Mouse (Mus musculus): Measurements from ENCODE around the gene Sike1.

The Sike1 gene

DNA sequence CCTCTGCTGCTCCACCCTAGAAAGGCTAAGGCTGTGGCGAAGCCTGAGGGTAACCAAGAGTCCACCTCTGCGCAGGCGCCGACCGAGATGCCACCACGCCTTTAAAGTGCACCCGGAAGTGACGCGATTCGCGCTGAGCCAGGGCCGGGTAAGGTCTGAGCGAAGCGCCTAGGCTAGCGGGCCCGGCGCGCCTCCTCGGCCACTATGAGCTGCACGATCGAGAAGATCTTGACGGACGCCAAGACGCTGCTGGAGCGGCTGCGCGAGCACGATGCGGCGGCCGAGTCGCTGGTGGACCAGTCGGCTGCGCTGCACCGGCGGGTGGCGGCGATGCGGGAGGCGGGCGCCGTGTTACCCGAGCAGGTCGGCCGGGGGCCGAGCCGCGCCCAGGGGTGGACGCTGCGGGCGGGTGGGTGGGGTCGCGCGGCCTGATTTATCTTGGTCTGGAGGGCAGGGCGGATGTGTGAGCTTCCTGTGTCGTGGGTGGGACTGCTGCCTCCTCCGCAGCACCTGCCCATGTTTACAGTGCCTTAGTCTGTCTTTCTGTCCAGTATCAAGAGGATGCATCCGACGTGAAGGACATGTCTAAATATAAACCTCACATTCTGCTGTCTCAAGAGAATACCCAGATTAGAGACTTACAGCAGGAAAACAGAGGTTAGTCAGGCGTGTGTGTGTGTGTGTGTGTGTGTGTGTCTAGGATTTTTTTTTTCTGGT, at the start of gene Sike1:
TSS of gene Sike1 (plus strand) at position 104 of the 717 bp plus-strand sequence.
- no peak; the same call in 1 of the 2 replicates for TF ChIP-seq GATA4 (IDR thresholded peaks at IDR 0.05; ENCODE audit: insufficient replicate concordance, low read length)

DNA sequence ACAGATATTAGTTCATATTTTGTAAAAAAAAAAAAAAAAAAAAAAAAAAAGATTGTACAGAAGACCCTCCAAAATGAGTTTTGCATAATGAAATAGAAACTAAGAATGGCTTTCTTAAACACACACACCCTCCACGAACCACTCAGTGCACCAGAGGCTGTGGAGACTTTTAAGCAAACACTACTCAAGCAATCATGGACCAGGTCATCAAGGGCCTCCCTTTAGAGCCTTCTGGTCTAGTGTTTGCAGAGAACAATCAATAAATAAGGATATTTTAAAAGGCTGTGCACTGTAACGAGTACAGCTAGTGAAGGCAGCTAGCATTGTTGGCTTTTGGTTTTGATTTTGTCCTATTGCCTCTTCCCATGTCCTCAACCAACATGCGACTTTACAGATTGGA, 49.2 kb upstream of the Sike1 start:
- TF ChIP-seq GATA4 (IDR thresholded peaks at IDR 0.05; ENCODE audit: insufficient replicate concordance, low read length): no peak

DNA sequence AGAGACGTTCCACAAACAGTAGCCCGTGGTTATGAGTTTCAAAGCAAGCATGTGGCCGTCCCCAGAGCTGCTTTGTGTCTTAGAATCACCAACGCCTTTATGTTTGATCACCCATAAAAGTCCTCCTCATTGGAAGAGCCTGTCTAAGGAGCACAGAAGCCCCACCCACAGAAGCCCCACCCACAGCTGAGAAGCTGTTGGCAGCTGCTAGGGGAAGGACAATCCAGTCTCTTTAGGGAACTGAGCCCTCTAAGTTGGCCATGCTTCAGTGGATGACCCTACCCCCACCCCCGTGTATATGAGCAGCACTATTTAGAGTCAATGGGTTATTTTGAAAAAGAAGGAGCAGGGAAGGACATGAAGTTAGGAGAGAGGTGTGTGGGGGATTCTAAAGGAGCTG, 48.6 kb upstream of the Sike1 start:
- TF ChIP-seq GATA4 (IDR thresholded peaks at IDR 0.05; ENCODE audit: insufficient replicate concordance, low read length): no peak

DNA sequence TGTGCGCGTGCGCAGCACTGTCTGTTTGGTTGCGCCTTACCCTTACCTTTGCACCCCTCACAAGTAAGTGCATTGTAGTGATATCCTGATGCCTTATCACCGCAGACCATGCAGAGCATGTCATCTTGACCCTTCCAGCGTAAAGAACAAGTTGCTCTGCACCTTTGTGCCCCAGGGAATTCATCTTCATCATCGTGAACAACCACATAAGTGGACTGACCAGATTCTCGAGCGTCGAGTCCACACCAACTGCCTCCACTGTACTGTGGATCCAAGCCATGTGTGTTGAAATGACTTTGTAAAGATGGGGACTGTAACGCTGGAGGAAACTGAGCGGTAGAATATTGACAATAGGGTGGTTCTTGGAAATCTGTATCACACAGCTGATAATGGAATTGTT, 41.0 kb upstream of the Sike1 start:
- no peak for TF ChIP-seq GATA4 (IDR thresholded peaks at IDR 0.05; ENCODE audit: insufficient replicate concordance, low read length)

DNA sequence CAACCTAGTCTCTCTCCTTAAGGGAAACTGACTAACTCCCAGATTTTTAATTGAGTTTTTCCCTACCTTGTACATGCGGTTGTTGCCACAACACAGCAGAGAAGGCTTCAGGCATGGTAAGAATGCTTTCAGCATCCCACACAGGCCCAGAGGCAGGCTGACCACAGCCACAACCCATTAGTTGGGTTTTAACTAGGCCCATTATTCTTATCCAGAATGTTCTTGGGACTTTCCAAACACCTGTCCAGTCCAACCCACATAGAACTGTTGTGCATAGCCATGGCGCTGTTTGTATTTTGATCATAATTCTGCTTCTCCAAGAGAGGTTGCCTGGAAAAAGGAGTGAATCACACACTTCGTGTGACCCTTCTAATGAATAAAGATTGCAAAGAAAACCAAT, 40.4 kb upstream of the Sike1 start:
- no peak for TF ChIP-seq GATA4 (IDR thresholded peaks at IDR 0.05; ENCODE audit: insufficient replicate concordance, low read length)

DNA sequence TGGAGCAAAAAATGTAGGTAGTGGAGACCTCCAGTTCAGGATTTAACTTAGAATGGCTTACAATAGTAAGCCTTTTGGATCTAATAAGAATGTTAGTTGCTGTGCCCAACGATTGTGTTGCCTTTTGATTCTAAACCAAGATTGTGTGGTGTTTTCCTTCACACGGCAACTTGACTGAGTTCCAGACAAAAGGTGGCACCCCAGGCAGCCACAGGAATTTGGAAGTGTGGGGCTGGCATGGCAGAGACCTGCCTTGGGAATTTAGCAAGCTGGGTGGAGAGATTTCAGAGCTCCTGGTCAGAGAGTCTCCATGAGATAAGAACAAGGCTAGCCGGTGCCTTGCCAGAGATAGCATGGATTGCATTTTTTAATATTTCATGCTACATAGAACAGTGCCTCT, 39.9 kb upstream of the Sike1 start:
- no peak for TF ChIP-seq GATA4 (IDR thresholded peaks at IDR 0.05; ENCODE audit: insufficient replicate concordance, low read length)

DNA sequence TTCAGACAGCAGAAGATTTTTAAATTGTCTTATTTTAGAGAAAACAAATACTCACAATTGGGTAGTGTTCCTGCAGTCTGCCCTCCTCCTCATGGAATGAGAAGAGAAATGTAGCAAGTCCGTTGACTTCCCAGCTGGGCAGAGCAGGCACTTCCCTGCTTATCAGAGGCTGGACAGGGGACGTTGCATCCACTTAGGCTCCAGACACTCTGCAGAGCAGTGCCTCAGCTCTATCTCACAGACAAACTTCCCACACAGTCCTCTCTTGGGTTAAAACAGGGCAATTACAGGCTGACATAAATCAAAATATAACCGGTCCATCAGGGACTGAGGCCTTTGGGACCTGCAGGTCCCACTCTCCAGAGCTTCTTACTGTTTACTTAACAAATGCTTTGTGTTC, 31.5 kb upstream of the Sike1 start, which contains the start of gene Nr1h5:
TSS of gene Nr1h5 (minus strand) at position 101 of the 400 bp plus-strand sequence.
- TF ChIP-seq GATA4 (IDR thresholded peaks at IDR 0.05; ENCODE audit: insufficient replicate concordance, low read length): no peak

DNA sequence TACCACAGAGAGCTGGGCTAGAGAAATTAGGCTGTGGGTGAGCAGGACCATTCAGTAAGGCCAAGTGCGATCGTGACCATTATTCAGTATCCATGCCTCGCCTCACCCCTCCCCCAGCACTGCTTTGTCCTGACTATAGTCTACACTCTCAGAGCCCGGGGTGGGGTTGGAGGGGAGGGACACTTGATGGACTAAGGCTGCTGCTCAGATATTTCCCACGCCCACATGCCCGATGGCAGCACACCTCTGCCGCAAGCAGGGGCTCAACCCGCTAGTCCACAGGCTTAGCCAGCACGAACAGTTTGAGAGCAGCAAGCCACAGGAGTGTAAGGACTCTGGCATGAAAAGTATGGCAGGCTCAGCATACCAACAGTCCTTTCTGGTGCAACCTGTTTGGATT, 25.4 kb upstream of the Sike1 start:
- TF ChIP-seq GATA4 (IDR thresholded peaks at IDR 0.05; ENCODE audit: insufficient replicate concordance, low read length): no peak

DNA sequence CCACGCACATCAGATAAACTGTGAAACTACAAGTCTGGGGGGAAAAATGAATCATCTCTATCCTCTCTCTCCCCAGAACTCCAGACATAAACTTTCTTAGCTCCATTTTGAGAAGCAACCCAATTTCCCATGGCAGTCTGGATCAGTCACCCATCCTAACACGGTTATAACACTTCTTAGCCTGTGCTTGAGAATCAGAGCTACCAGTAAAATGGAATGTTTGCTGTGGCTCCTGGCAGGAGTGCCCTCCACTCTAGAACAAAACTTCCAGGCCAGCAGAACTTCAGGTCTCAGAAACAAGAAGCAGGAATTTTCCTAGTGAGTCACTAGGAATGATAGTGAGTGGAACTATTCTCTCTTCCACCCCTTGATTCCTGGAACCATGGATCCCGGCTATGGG, 25.0 kb upstream of the Sike1 start:
- TF ChIP-seq GATA4 (IDR thresholded peaks at IDR 0.05; ENCODE audit: insufficient replicate concordance, low read length): no peak

DNA sequence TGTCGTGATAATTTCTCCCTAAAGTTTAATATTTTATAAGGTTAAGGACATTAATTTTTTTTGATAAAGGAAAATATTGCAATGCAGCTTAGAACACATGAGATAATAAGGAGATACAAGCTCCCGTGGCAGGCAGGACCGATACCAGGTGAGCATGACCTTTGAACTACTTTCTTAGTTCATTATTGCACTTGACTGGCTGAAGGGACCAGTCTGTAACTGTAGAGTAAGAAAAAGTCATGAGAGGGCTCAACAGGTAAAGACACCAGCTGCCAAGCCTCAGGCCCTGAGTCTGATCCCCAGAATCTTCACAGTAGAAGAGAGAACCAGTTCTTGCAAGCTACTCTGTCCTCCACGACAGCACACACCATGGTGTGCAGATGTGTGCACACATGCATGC, 18.6 kb upstream of the Sike1 start:
- TF ChIP-seq GATA4 (IDR thresholded peaks at IDR 0.05; ENCODE audit: insufficient replicate concordance, low read length): no peak

DNA sequence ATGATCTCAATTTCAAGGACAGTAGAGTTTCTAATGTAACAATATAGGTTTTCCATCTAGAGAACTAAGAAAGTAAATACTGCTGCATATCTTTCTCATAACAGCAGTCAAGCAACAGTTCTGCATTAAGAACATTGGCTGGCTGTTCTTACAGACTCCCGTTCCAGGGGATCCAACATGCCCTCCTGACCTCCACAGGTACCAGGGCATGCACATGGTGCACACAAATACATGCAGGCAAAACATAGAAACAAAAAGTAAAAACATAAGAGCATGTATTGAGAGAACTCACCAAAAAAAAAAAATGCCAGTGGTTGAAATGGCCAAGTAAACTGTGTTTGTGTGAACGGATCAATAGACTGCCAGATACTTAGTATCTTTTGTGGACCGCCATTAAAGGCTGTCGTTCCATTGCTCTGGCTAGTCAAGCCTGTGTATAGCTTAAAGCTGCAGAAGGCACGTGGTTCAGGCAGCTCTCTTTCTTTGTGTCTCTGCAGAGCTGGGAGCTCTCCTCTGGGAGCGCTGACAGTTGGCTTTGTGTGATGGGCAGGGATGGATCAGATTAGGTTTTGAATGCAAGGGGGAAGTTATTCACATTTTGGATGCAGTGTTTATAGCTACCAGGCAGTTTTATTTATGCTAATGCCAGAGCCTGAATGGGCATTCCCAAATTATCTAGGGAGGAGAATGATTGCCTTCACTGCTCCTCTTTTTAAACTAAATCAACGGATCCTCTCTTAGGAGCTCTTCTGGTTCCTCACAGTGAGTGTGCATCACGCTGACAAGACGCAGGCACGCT, 15.8 kb upstream of the Sike1 start:
- no peak for TF ChIP-seq GATA4 (IDR thresholded peaks at IDR 0.05; ENCODE audit: insufficient replicate concordance, low read length)

DNA sequence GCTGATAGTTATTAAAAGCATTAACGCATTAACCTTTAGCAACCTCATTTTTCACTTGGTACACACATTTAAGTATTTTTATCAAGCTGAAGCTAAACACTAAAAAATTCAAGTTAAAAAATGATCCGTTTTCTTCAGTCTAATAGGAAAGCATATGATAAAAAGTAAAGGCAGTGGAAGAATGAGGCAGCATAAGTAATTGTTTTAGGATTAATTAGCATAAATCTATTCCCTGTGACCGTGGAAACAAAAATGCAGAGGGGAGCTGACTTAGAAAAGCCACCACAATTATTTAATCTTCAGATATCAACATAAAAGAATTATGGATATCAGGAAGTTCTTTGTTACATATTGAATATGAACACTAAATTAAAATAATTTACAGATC, 15.2 kb upstream of the Sike1 start:
- TF ChIP-seq GATA4 (IDR thresholded peaks at IDR 0.05; ENCODE audit: insufficient replicate concordance, low read length): no peak

DNA sequence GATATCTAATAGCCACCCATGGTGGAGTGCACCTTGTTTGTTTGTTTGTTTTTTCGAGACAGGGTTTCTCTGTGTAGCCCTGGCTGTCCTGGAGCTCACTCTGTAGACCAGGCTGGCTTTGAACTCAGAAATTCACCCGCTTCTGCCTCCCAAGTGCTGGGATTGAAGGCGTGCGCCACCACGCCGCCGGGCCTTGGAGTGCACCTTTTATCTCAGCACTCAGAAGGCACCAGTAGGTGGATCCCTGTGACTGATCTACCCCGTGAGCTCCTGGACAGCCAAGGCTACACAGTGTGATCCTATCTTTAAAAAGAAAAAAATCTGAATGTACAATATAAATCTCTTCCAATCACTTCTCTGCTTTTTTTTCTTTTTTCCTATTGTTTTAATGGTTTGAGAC, 4.5 kb upstream of the Sike1 start:
- no peak for TF ChIP-seq GATA4 (IDR thresholded peaks at IDR 0.05; ENCODE audit: insufficient replicate concordance, low read length)

DNA sequence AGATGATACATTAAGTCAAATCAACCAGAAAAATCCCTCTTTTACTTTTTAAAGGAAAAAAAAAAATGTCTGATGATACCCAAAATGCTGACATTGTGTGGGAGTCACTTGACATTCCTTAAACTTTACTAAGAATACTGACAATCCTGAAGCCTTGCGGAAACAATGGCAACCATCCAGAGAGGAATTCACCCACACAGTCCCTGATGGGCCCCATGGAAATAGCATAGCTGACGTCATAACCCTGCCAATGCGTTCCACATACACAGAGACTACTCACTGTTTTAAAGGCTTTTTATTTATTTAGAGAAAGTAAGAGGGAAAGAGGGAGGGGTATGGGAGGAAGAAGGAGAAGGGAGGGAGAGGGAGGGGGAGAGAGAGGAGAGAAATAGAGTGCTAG, 2.6 kb upstream of the Sike1 start:
- no peak for TF ChIP-seq GATA4 (IDR thresholded peaks at IDR 0.05; ENCODE audit: insufficient replicate concordance, low read length)

DNA sequence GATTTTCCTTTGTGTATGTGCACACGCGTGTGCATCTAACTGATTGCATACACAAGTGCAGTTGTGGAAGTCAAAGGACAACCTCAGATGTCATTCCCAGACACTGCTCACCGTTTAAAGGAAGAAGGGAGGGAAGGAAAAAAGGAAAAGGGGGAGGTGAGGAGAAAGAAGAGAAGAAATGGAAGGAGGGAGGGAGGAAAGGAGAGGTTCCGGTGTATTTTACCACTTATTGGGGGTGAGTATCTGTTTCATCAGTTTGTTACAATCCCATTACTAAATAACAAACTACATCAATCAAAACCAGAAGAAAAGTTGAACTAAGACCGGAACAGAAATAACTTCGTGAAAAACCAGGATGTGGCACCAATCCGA, 289 bp upstream of the Sike1 start:
- no peak for TF ChIP-seq GATA4 (IDR thresholded peaks at IDR 0.05; ENCODE audit: insufficient replicate concordance, low read length)

DNA sequence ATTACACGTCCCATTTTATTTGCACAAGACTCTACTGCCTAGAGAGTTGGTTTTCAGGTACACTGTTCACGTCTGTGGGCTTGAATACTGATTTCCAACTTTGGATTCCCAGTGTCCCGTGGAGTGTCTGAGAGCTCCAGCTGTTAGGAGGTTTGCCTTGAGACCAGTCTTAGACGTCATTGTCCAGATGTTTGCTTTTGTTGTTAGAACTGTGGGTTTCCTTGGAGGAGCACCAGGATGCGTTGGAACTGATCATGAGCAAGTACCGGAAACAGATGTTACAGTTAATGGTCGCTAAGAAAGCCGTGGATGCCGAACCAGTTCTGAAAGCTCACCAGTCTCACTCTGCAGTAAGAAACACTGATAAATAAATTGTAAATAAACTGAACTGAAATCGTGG, 1.5 kb downstream of the Sike1 start:
- no peak for TF ChIP-seq GATA4 (IDR thresholded peaks at IDR 0.05; ENCODE audit: insufficient replicate concordance, low read length)

DNA sequence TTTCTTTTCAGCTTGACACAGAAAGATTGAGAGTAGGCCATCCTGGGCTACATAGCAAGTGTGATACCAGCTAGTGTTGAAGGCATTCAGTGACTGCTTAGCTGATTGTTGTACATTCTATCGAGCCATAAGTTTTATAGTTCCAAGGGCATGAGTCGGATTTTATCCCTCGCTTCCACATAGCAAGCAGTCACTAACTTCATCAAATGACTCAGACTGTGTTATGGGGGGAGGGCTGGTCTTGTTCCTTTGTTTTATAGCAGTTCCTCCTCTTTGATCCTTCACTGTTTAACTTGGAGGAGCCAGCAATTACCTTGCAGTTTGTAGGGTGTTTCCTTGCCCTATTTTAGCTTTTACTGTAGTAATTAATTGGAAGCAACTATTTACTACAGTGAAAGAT, 2.1 kb downstream of the Sike1 start:
- TF ChIP-seq GATA4 (IDR thresholded peaks at IDR 0.05; ENCODE audit: insufficient replicate concordance, low read length): no peak

Data from liver, adult (tissue).